In genomic region chr13:113401373-113402010, GRCm38 (mm10) we compare ENCODE assay signal across 21 mouse cellular contexts.
DNase-seq lines count a peak whose midpoint lies in the region; ATAC-seq lines count a peak whose summit lies in the region.
"Had no signal": no experiment of that assay in that cellular context is flagged by ENCODE, and none has a peak within 500 bp of the region (broad histone marks: within the 10 kb centered on the region; RNA-seq: fewer than 3 reads in every experiment).

No protein-coding gene starts in this region.

- H3K9ac ChIP-seq in heart, embryonic 12.5 days, result no peak overlapping the region
- no peak overlapping the region for H3K9ac ChIP-seq in kidney, embryonic 16.5 days (replicated peaks; ENCODE audit: low read length)
- H3K9ac ChIP-seq: forebrain, embryonic 13.5 days; forebrain, postnatal 0 days; heart, embryonic 13.5 days; hindbrain, embryonic 15.5 days had no signal

- H3K4me1 ChIP-seq in heart, embryonic 12.5 days (replicated peaks), result peaks cover 7% of the 10 kb centered on the region
- H3K4me1 ChIP-seq in kidney, embryonic 16.5 days (ENCODE audit: insufficient read depth, low read length), result no peaks in the 10 kb centered on the region
- H3K4me1 ChIP-seq: embryonic facial prominence, embryonic 10.5 days; forebrain, embryonic 13.5 days; hindbrain, embryonic 15.5 days had no signal

- no peaks in the 10 kb centered on the region for H3K27me3 ChIP-seq in heart, embryonic 12.5 days (replicated peaks)
- no peaks in the 10 kb centered on the region for H3K27me3 ChIP-seq in kidney, embryonic 16.5 days (ENCODE audit: insufficient read depth, low read length)
- H3K27me3 ChIP-seq: forebrain, embryonic 13.5 days; heart, embryonic 13.5 days; hindbrain, embryonic 15.5 days had no signal

- no peak for ATAC-seq in heart, embryonic 12.5 days (ENCODE audit: insufficient number of reproducible peaks, low FRiP score)
- peak; percentile 54; the same call in 1 of the 2 replicates for ATAC-seq in kidney, embryonic 16.5 days (ENCODE audit: low FRiP score, low TSS enrichment)
- ATAC-seq: CD4-positive, CD25-positive, alpha-beta regulatory T cell, adult 4 months; forebrain, embryonic 13.5 days; forebrain, postnatal 0 days had no signal

- no peak overlapping the region for H3K27ac ChIP-seq in heart, embryonic 12.5 days (ENCODE audit: poor library complexity, severe bottlenecking)
- peak overlapping the region; percentile 41; the same call in 1 of the 2 replicates for H3K27ac ChIP-seq in kidney, embryonic 16.5 days (ENCODE audit: low read length)
- H3K27ac ChIP-seq: embryonic facial prominence, embryonic 10.5 days; forebrain, embryonic 13.5 days; heart, embryonic 13.5 days; hindbrain, embryonic 15.5 days had no signal

- no peaks in the 10 kb centered on the region for H3K9me3 ChIP-seq in heart, embryonic 12.5 days (replicated peaks)
- H3K9me3 ChIP-seq in kidney, embryonic 16.5 days (ENCODE audit: low read length), result no peaks in the 10 kb centered on the region
- H3K9me3 ChIP-seq: embryonic facial prominence, embryonic 10.5 days; forebrain, embryonic 13.5 days; G1E; heart, embryonic 13.5 days; hindbrain, embryonic 15.5 days had no signal

- H3K36me3 ChIP-seq in heart, embryonic 12.5 days, result no peaks in the 10 kb centered on the region
- H3K36me3 ChIP-seq in kidney, embryonic 16.5 days (ENCODE audit: insufficient read depth, low read length), result no peaks in the 10 kb centered on the region
- H3K36me3 ChIP-seq: embryonic facial prominence, embryonic 10.5 days; G1E; heart, embryonic 13.5 days; hindbrain, embryonic 15.5 days had no signal

- H3K4me3 ChIP-seq in heart, embryonic 12.5 days, result no peak overlapping the region
- H3K4me3 ChIP-seq in kidney, embryonic 16.5 days (ENCODE audit: low read length), result no peak overlapping the region
- H3K4me3 ChIP-seq: embryonic facial prominence, embryonic 10.5 days; forebrain, embryonic 13.5 days; heart, embryonic 13.5 days; hindbrain, embryonic 15.5 days had no signal

- intact Hi-C loops in gastrocnemius, postnatal 14 days (cut with DNase I; ENCODE audit: low total_unique reads), result no loop called here

- no peak overlapping the region for H3K4me2 ChIP-seq in heart, embryonic 12.5 days
- no peak overlapping the region for H3K4me2 ChIP-seq in kidney, embryonic 16.5 days (replicated peaks; ENCODE audit: low read depth, low read length)
- H3K4me2 ChIP-seq: forebrain, embryonic 13.5 days; heart, embryonic 13.5 days; hindbrain, embryonic 15.5 days had no signal

- peak; percentile 92 for DNase-seq in heart, adult 11 months
- DNase-seq in kidney, adult 18-20 months, result no peak
- peak; percentile 9 for DNase-seq in gastrocnemius, postnatal 14 days
- DNase-seq in skeletal muscle tissue, adult 2 months (ENCODE audit: low read depth, low spot score), result peak; percentile 81
- no peak for DNase-seq in cerebellum, postnatal 4 days (ENCODE audit: low spot score in 2 of 2)
- DNase-seq: adrenal gland, postnatal 14 days; B cell, adult 2 months; cerebellum, adult 11-12 months; cerebellum, adult 9-11 months; cerebellum, postnatal 36 days; forebrain, postnatal 0 days; heart, postnatal 36 days; kidney, adult 8-10 months had no signal

- 78% methylated on average over 4 of the region's 4 CpGs for WGBS in heart, embryonic 12.5 days
- WGBS in kidney, embryonic 16.5 days, result 59% methylated on average over 4 of the region's 4 CpGs

Comparison
In these comparisons a context has a peak if more than half of its experiments do, and no peak if none do; other contexts are left out.
1. DNase-seq: peak in heart, adult 11 months (single experiment), gastrocnemius, postnatal 14 days (single experiment) and skeletal muscle tissue, adult 2 months (single experiment); none in kidney, adult 18-20 months (single experiment) and cerebellum, postnatal 4 days (0 of 2).